Mouse (Mus musculus) large intestine, adult 2 months (tissue): ENCODE measurements at regions not wholly inside any gene's neighbourhood (a gene's known extent, or its start where the extent isn't known, plus 50 kb on each side); places are given as distances from the start of the nearest gene placed in this dataset.

Experiments used
- DNase-seq: peaks from one replicate; pipeline ENCODE4 v3.0.0-alpha.2; 2012; ENCODE audit warnings: low read depth, low spot score
- WGBS: fragments of 180-500 bp; shearing (Covaris S2); methylation state at CpG from one replicate; pipeline ENCODE4 v1.1.7; 2018; 5-methylcytosine and 5-hydroxymethylcytosine counted together

DNA sequence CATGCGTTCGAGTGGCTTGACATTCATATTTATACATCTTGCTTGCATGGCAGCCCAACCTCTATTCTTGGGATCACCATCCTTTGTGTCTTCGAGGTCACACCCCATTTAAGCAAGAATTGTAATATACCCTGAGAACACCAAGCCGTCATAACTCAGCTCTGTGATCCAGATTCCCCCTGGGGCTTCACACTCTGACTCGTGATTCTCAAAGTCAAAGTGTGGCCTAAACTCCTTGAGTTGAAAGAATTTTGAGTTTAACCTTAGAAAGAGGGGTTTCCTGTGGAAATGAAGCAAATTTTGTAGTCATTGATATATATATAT lies 120.4 kb downstream of the Zbtb18 start:
- 86% methylated on average over 5 of the region's 5 CpGs for WGBS
- no peak for DNase-seq

DNA sequence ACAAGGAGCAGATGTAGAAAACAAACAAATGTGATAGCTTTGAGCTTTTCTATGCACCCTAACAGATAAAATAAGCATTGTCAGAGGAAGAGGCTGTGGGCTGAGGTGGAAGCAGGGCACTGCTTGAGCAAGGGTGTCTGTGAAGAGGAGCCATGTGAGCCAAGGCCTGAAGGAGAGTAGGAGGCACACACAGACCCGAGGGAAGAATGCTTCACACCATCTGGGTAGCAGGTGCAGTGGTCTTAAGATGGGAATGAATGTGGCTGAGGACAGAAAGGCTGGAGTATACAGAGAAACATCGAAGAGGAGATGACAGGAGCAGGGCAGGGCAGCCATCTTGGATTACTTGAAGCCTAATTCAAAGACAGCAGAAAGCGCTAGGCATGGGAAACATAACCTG lies 123.5 kb downstream of the Zbtb18 start:
- 91% methylated on average over 3 of the region's 3 CpGs for WGBS
- DNase-seq = no peak

DNA sequence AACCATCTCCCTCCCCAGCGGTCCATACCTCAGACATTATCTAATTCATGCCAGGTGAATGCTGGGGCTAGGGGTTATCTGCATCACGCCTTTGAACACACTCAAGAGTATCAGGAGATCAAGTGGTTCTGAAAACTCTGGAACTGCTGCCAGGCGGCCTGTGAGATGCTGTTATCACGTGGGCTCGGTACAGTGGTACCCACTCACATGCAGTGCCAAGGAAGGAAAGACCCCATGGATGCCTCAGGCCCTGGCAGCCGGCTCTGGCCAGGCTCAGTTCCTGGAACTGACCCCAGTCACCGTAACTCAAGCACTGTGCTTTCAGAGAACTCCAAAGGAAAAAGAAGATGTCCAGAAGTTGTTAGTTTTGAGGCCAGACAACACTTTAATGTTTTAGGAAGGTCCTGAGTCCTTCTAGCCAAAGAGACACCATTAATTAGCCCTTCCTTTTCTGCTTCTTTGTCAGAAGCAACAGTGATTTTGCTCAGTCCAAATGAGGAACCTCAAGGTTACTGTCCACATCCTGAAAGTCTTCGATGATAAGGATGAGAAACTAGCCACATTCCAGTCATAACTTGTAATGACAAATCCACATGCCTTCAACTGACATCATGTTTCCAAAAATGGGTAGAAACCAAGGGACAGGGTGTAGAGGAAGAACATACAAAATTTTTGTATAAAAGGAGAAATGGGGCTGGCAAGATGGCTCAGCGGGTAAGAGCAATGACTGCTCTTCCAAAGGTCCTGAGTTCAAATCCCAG lies 126.1 kb downstream of the Zbtb18 start:
- WGBS = 88% methylated on average over 9 of the region's 9 CpGs
- no peak for DNase-seq

DNA sequence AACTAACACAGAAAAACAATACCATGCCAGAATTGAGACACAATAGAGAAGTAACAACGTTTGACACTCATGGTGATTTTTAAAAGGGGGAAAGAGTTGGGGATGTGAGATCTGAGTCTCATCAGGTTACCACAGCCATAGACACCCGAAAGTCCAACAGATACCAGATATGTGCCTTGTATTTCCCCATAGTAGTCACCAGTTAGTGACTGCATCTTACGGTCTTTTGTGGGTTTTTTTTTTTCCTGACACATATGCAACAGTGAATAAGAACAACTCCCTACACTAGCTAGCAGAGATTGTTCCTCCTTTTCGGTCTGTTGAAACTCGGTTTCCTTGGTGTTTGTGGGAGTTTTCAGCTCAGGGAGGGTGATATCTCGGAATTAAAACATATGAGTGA lies 127.4 kb downstream of the Zbtb18 start:
- DNase-seq = no peak
- 81% methylated on average over 6 of the region's 6 CpGs for WGBS

DNA sequence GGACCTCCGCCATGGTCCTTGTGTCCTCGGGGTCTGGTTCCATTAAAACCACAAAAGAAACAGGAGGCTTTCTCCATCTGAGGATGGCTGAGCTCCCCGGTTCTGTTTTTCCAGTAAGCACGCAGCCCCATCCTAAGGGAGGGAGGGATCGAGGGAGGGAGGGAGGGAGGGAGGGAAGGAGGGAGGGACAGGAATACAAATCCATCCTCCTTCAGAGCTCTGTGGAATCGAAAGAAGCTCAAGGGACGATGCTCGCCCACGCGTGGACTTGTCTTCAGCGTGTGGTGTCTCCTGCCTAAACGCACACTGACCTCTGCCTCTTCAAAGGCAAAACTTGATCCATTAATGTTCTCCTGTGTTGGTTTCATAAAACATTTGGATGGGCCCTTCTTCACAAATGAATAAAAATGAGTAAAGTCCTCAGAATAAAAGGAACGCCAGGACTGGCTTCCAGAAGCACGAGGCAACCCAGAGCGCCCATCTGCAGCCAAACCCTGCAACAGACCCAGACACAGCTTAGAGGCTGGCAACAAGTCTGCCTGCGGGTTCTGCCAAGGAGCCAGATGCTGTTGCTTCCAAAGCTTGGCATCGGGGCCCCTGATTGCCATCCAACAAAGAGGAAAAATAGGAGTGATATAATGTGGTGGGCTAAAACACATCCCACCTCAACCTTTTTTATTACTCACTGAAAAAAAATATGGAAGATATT lies 131.0 kb downstream of the Zbtb18 start:
- DNase-seq = no peak
- WGBS = 79% methylated on average over 17 of the region's 17 CpGs

DNA sequence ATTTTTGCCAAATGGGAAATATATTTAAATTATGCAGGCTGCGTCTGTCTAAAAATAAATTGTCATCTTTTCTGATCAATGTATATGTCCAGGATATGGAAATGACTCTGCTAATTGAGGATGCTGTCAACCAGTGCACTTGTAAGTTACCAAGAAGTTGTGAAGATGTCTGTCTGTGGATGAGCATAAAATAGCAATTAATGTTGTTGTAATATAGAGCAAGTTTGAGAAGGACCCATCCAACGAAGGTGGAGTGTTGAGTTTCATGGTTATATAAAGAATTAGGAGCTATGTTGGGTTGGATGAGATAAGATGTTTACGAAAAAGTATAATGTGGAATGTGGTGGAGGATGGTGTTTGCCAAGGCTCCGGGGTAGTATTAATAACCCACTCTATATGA lies 131.6 kb downstream of the Zbtb18 start:
- no peak for DNase-seq
- 74% methylated on average over 4 of the region's 4 CpGs for WGBS

DNA sequence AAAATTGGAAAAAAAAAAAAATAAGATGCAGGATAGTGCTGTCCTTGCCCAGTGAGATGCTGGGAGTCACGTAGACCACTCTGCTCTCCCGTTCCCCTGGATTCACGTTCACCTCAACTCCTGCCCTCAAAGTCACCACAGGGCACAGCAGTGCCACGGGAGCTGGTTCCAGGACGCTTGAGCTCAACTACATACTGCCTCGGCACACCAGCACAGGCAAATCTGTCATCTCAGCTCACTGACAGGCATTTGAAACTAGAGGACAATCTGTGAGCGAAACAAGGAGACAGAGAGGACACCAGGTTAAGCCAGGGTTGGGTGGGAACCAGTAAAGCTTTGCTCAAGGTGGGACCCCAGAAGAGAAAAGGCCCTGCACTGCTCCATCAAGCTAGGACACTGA lies 132.2 kb downstream of the Zbtb18 start:
- DNase-seq = no peak
- WGBS = 87% methylated on average over 7 of the region's 7 CpGs

DNA sequence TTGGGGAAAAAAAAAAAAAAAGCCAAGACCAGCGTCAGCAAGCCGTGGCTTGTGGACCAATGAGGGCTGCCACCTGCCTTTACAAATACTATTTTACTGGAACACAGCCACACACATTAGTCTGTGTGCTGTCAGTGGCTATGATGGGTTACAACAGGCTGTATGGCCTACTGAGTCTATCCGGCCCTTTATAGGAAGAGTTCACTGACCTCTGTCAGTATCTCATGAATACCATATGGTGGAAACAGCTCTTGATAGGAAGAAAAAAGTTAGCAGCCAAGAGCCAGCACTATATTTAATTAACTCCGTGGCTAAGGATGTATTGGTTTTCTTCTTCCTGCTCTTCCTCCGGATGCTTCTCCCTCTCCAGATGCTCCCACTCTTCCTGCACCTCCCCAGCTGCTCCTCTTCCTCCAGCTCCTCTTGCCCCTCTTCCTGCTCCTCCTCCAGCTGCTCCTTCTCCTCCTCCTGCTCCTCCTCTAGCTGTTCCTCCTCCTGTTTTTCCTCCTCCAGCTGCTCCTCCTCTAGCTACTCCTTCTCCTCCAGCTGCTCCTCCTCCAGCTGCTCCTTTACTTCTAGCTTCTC lies 142.2 kb downstream of the Zbtb18 start:
- no peak for DNase-seq

DNA sequence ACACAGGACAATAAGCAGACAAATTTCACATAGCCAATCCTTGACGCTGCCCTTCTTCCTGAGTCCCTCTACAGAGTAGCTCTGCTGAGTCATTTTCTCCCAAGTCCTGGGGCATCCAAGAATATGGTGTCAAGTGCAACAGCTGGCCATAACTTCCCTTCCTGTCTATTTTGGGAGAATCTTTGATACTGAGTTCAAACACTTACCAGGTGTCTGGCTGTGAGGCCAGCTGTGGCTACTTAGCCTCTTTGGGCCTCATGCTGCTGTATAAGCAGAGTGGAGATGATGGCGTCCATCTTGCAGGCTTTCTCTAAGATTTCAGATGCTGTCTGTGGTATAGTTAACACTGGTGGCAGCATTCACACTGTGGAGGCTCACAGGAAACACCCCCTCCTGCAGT lies 143.2 kb downstream of the Zbtb18 start:
- DNase-seq = no peak
- 76% methylated on average over 2 of the region's 2 CpGs for WGBS

More for the DNA sequence above, 142.2 kb downstream of the Zbtb18 start:
- 58% methylated on average over 5 of the region's 5 CpGs for whole genome bisulfite sequencing

DNA sequence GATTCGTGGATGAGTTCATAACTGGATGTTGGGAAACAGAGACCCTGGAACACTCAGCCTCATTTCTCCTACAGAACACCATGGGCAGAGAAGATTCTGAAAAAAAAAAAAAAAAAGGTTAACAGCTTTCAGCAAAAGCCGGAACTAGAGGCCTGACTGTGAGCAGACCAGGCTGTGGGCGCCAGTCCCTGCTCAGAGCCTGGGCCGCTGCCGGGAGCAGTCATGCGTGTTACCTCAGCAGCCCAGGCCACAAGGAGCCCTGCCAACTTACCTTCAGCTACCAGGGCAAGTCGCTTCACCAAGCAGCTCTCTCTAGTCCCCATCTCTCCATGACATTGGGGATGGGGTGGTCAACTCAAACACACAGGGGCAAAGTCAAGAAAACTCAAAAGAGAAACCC lies 140.6 kb upstream of the 1700016C15Rik start:
- 91% methylated on average over 7 of the region's 7 CpGs for WGBS
- DNase-seq = no peak

DNA sequence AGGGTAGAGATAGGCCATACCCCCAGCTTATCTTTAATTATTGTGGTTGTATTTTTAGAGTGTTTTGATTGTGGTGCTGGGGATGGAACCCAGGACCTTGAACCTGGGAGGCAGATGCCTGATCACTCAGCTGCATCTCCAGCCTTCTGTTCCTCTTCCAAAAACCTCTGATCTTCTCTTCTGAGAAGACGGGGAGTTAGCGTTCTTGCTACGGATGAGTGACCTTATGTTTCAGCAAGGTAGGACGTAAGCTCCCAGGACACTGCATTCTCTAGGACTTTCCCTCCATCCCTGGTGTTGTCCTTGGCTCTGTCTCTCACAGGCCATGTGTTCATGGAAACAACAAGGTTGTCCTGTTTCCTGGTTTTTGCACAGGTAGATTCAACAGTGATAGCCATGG lies 140.0 kb upstream of the 1700016C15Rik start:
- WGBS = 93% methylated on average over 4 of the region's 4 CpGs
- no peak for DNase-seq

DNA sequence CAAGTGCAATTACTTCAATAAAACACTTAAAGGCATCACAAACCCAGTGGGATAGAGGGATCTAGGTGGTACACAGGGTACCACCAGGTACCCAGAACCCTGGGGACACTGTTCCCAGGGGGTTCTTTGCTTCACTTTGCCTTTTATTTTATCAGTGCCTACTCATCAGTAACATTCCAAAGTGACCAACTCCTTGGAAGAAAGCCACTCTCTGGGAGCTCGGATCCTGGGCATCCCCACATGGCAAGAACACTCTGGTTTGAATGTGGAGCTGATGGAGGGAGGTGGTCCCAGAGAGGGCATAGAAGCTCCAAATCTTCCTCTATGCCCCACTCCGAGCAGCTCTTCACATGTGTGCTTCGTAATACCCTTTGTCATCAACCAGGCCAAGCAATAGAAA lies 137.9 kb upstream of the 1700016C15Rik start:
- no peak for DNase-seq
- WGBS = 88% methylated on average over 3 of the region's 3 CpGs

DNA sequence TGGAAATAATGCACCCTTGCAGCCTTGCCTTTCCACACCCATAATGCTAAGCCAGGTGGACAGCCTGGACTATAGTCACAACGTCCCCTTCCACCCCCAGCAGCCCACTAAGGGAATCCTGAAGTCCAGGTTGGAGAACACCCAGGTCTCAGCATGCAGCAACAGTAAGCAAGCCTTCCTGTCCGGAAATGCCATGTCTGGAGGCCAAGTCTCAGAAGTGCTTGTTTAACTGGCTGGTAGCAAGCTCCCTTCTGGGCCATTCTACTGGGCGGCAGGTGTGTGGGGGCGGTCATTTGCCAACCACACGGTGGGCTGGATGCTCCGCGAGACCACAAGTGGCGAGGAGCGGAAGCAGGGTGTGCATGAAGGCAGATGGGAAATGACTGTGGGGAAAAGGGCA lies 137.3 kb upstream of the 1700016C15Rik start:
- 86% methylated on average over 9 of the region's 9 CpGs for WGBS
- no peak for DNase-seq

DNA sequence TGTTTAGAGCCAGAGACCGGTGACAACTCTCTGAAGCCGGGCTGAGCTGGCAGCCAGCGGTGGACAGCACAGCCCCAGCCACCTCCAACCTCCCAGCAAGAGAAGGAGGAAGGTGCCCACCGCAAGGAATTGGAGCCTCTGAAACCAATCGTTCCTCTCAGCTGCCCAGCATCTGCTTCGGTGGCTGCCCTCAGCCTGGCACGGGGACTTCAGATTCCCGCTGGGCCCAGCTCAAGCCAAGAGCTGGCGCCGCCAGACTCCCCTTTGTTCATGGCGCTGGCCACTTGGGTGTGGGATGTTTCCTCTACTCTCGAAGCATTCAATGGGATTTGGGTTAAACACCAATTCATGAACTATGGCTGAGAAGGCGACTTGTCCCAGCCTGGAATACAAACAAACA lies 135.3 kb upstream of the 1700016C15Rik start:
- no peak for DNase-seq
- 89% methylated on average over 13 of the region's 13 CpGs for whole genome bisulfite sequencing

DNA sequence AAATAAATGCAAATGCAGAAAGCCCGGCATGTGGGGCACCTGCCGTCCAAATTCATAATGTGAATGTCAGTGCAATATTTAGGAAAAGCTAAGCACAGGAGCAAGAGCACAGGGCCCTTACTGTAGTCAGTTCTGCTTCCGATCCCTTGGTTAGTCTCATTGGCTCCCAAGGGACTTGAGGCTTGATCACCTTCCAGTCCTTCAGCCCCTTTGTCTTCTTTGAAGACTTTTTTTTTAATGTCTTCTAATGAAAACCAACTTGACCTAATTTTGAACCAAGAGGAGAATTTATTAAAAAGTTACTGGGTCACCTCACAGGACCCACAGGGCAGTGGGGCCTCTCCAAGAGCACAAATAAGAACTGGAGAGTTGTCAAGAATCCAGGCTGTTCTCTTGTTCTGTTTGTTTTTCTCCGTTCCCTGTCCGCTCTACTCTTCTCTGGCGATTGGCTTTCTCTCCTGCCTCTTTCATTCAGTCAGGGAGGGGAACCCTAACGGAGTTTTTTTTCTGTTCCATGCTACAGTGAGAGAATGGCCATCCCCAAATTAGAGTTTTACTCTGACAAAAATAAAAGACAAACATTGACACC lies 134.2 kb upstream of the 1700016C15Rik start:
- 70% methylated on average over 7 of the region's 7 CpGs for WGBS
- no peak for DNase-seq

DNA sequence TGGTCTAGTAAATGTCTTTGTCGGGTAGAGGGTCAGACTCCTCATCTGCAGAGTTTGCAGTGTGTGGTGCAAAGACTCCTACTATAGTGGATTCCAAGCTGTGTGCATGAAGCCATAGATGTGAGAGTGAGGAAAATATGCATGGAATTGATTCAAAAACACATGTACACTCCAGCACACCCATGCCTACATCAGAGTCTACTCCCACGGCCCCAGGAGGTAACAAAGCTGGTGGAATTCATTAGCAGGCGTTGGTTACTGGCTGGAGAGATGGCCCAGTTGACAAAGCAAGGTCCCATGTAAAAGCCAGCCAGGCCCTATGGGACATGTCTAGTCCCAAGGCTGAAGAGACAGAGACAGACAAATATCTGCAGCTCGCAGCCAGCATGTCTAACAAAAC lies 132.6 kb upstream of the 1700016C15Rik start:
- 75% methylated on average over 4 of the region's 4 CpGs for WGBS
- no peak for DNase-seq

DNA sequence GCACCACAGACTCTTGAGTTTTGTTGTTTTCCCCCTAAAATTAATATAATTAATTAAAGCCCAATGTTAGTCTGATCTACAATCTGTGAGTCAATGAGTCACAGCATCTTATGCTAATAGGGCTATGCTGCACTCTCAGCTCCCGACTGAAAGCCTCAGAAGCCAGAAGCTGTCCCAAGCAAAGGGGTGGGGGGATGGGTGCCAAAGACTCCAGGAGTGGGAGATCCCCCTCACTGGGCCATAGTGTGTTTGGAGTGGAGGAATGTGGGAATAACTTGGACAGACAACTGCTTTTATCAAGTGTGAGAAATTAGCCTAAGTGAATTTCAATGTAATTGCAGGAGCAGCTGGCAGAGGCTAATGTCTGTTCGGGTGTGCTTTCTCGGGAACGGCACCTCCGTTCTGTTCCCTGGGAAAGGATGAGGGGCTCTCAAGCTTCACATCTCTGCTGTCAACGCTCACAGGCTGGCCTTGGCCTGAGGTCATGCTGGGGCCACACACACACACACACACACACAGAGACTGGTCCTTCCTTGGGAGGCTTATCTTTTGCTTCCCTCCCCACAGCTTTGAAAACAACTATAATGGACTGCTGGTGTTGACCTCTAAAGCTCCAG lies 124.2 kb upstream of the 1700016C15Rik start:
- DNase-seq = no peak
- WGBS = 57% methylated on average over 6 of the region's 6 CpGs

DNA sequence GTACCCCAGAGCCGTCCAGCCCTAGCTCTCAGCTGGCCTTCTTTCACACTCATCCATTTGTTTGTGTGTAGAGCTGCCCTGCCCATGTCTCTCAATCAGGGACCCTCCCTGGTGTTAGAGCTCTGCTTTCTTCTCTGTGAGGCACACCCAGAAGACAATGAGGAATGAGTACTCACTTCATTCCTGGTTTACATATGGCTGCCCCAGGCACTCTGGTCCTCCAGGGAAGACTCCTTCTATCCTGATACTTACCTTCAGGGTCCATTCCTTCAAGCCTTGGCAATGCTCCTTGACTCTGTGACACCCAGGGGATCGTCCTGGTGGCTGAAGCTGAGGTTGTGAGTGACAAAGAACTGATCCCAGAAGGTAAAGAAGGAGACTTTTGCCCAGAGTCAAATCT lies 122.0 kb upstream of the 1700016C15Rik start:
- WGBS = 65% methylated on average over 2 of the region's 2 CpGs

DNA sequence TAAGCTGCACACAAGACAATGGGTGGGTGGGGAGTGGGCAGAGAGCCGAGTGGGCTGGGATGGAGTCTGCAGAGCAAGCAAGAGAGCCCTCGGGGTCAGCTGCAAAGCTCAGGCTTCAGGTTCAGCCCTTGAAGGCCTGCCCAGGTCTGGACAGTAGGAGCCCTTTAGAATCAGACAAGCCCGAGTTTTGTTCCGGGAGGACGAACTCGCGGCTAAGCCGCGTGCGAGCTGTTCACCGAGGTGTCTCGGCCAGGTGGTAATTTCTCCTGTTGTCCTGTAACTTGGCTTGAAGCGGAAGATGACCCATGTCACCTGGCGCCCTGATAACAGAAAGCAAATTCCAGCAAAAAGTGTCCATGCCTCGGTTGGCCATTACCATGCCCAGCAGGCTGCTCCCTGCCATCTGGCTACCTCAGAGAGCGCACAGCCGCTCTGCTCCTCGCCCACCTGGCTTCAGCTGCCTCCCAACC lies 121.0 kb upstream of the 1700016C15Rik start:
- no peak for DNase-seq
- WGBS = 83% methylated on average over 18 of the region's 18 CpGs

More for the DNA sequence above, 122.0 kb upstream of the 1700016C15Rik start:
- DNase-seq = no peak

DNA sequence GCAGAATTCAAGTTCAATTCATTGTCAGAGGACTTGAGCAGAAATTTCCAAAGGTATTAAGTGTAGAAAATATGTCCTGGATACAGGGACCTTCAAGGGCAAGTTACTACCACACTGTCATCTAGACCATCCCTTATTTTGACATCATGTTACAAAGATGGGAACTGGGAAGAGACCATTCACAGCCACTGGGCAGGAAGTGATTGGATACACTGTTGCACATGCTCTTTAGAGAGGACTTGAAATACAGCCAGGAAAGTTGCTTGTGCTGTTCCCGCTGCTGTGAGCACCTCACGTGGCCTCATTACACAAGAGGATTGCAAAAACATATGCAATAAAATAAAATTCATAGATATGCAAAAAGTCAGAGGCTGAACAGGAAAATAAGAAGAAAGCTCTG lies 120.4 kb upstream of the 1700016C15Rik start:
- WGBS = 12% methylated on average over 2 of the region's 2 CpGs
- DNase-seq = no peak
